Mouse (Mus musculus): ENCODE data around the gene Tpcn2.

DNA sequence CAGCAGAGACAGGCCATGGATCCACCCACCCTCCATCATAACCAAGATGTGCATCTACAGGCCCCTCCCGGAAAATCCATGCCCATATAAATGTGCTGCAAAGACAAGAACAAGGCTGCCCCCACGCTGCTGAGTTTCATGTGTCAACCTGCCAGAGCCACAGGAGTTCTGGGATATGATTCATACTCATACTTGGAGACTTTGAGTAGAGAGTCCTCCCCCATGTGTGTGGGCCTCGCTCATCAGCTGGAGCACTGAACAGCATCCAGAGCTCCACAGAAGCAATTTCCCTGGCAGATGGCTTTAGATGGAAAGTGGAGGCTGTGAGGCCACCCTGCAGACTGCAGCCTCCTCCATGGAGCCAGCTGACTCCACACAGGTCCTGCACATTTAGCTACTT lies 86.8 kb downstream of the Tpcn2 start:
- no peak for TF ChIP-seq EP300 (IDR thresholded peaks at IDR 0.05; ENCODE audit: low read depth)
- no peak for TF ChIP-seq CTCF (IDR thresholded peaks at IDR 0.05; ENCODE audit: low read depth)
